Mouse (Mus musculus): ENCODE results near the gene Mettl7a1. TPM values are rescaled to one million over a fixed set of nuclear protein-coding genes. Genes with fewer than 3 reads are reported as not detected.

Gene Mettl7a1
- total and polyA plus RNA-seq, 3 experiments, result 17.3 to 34.4 TPM; not detected in 1

DNA sequence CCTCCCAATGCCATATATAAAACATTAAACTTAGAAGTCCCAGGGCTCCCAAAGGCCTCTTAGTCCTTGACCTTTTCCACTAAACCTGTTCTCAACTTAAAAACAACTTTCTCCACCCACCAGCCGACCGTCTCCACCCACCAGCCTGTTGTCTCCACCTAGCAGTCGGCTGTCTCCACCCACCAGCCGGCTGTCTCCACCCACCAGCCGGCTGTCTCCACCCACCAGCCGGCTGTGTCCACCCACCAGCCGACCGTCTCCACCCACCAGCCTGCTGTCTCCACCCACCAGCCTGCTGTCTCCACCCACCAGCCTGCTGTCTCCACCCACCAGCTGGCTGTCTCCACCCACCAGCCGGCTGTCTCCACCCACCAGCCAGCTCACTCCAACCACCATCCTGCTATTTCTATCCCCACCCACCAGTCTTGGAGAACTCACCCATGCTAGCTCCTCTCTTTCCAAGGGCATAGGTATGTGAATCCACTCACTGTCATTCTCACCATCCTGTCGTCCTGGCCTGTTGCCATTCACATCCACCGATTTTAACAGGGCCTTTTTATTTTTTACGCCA lies 20.2 kb downstream of the Mettl7a1 start:
- H3K9me3 ChIP-seq (replicated peaks; ENCODE audit: insufficient read depth, low read length), result no peaks in the 10 kb centered on the region
- no peak overlapping the region for H3K9ac ChIP-seq (ENCODE audit: control insufficient read depth, low read depth, low read length, poor library complexity, severe bottlenecking)
- no peaks in the 10 kb centered on the region for H3K27me3 ChIP-seq (ENCODE audit: control insufficient read depth in 1 of 2, insufficient read depth in 2 of 2, low read length in 2 of 2)
- peaks cover 0 to 10% of the 10 kb centered on the region in 2 experiments; a peak in 2 of 4 replicates for H3K4me1 ChIP-seq (ENCODE audit: control insufficient read depth in 1 of 2, insufficient read depth in 2 of 2, low read length in 2 of 2)
- TF ChIP-seq MAFK (IDR thresholded peaks at IDR 0.05; ENCODE audit: borderline replicate concordance, low read depth, low read length), result no peak
- TF ChIP-seq MYC (IDR thresholded peaks at IDR 0.05; ENCODE audit: low read depth, low read length), result no peak
- no peak for TF ChIP-seq EP300 (IDR thresholded peaks at IDR 0.05; ENCODE audit: low read depth in 1 of 2, low read length in 2 of 2)
- no peak for TF ChIP-seq NRF1 (IDR thresholded peaks at IDR 0.05; ENCODE audit: insufficient read depth, low read depth, low read length, poor library complexity, severe bottlenecking)
- peak; percentile 35; the same call in 1 of the 2 replicates for TF ChIP-seq TCF12 (IDR thresholded peaks at IDR 0.05; ENCODE audit: low read depth, low read length)
- TF ChIP-seq SMC3 (IDR thresholded peaks at IDR 0.05; ENCODE audit: low read depth, low read length), result no peak
- TF ChIP-seq MYB (IDR thresholded peaks at IDR 0.05; ENCODE audit: low read depth, low read length), result no peak
- TF ChIP-seq UBTF (IDR thresholded peaks at IDR 0.05; ENCODE audit: borderline replicate concordance, insufficient read depth, low read depth, low read length), result peak; percentile 92; the same call in 1 of the 2 replicates
- no peak for TF ChIP-seq USF1 (IDR thresholded peaks at IDR 0.05; ENCODE audit: low read depth, low read length)
- TF ChIP-seq TAL1 (IDR thresholded peaks at IDR 0.05; ENCODE audit: low read length), result no peak
- no peak for TF ChIP-seq GATA1 (IDR thresholded peaks at IDR 0.05; ENCODE audit: low read depth, low read length)
- peak; percentile 51 for TF ChIP-seq CHD2 (IDR thresholded peaks at IDR 0.05; ENCODE audit: low read length)
- no peak for TF ChIP-seq BHLHE40 (IDR thresholded peaks at IDR 0.05; ENCODE audit: borderline replicate concordance, low read depth, low read length)
- no peak for TF ChIP-seq ZNF384 (IDR thresholded peaks at IDR 0.05; ENCODE audit: low read depth, low read length)
- no peak for TF ChIP-seq MAZ (IDR thresholded peaks at IDR 0.05; ENCODE audit: low read depth, low read length)
- no peak for TF ChIP-seq POLR2A (IDR thresholded peaks at IDR 0.05; ENCODE audit: control insufficient read depth in 1 of 2, insufficient read depth in 1 of 2, low read depth in 1 of 2, low read length in 2 of 2, poor library complexity in 1 of 2)
- TF ChIP-seq KAT2A (conservative IDR thresholded peaks at IDR 0.05; ENCODE audit: low read depth, low read length), result no peak
- H3K4me3 ChIP-seq (ENCODE audit: control insufficient read depth in 1 of 2, insufficient read depth in 1 of 2, low read depth in 2 of 2, low read length in 2 of 2), result no peak overlapping the region
- peak; percentile 80 for DNase-seq (ENCODE audit: low read depth, low spot score)
- no peak overlapping the region for H3K27ac ChIP-seq (ENCODE audit: control insufficient read depth, low read depth, low read length)
- no peaks in the 10 kb centered on the region for H3K79me2 ChIP-seq (ENCODE audit: control insufficient read depth, insufficient read depth, low read length, poor library complexity)
- H3K36me3 ChIP-seq (ENCODE audit: control insufficient read depth in 1 of 2, insufficient read depth in 2 of 2, low read length in 2 of 2), result peaks cover 0 to 4% of the 10 kb centered on the region in 2 experiments; a peak in 2 of 4 replicates

DNA sequence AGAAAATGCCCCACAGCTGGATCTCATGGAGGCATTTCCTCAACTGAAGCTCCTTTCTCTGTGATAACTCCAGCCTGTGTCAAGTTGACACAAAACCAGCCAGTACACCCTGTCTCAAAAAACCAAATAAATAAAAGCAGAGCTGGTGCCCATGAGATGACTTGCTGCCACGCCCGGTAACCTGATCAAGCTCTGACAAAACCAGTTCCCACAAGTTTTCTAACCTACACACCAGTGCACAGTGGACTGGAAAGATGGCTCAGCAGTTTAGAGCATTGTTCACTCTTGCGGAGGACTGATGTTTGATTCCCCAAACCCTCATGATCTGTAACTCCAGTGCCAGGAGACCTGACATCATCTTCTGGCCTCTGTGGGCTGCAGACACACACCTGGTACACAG lies 21.3 kb downstream of the Mettl7a1 start:
- Histone ChIP-seq H3K27me3 (ENCODE audit: control insufficient read depth in 1 of 2, insufficient read depth in 2 of 2, low read length in 2 of 2) (no peaks in the 10 kb centered on the region), H3K4me3 (ENCODE audit: control insufficient read depth in 1 of 2, insufficient read depth in 1 of 2, low read depth in 2 of 2, low read length in 2 of 2) (no peak overlapping the region), H3K4me1 (ENCODE audit: control insufficient read depth in 1 of 2, insufficient read depth in 2 of 2, low read length in 2 of 2) (peaks cover 0 to 10% of the 10 kb centered on the region in 2 experiments; a peak in 2 of 4 replicates), H3K79me2 (ENCODE audit: control insufficient read depth, insufficient read depth, low read length, poor library complexity) (no peaks in the 10 kb centered on the region), H3K9me3 (replicated peaks; ENCODE audit: insufficient read depth, low read length) (no peaks in the 10 kb centered on the region), H3K9ac (ENCODE audit: control insufficient read depth, low read depth, low read length, poor library complexity, severe bottlenecking) (no peak overlapping the region), H3K27ac (ENCODE audit: control insufficient read depth, low read depth, low read length) (no peak overlapping the region), H3K36me3 (ENCODE audit: control insufficient read depth in 1 of 2, insufficient read depth in 2 of 2, low read length in 2 of 2) (peaks cover 0 to 4% of the 10 kb centered on the region in 2 experiments; a peak in 2 of 4 replicates)
- DNase-seq (ENCODE audit: low read depth, low spot score), result peak; percentile 49
- TF ChIP-seq NELFE (IDR thresholded peaks at IDR 0.05; ENCODE audit: low read depth, low read length) (no peak), NRF1 (IDR thresholded peaks at IDR 0.05; ENCODE audit: insufficient read depth, low read depth, low read length, poor library complexity, severe bottlenecking) (no peak), POLR2AphosphoS2 (IDR thresholded peaks at IDR 0.05; ENCODE audit: low read length) (no peak), ZKSCAN1 (IDR thresholded peaks at IDR 0.05; ENCODE audit: low read depth, low read length) (no peak), MYB (IDR thresholded peaks at IDR 0.05; ENCODE audit: low read depth, low read length) (no peak), MAX (IDR thresholded peaks at IDR 0.05; ENCODE audit: low read length) (no peak), JUND (IDR thresholded peaks at IDR 0.05; ENCODE audit: low read depth, low read length) (no peak), BHLHE40 (IDR thresholded peaks at IDR 0.05; ENCODE audit: borderline replicate concordance, low read depth, low read length) (no peak), EP300 (IDR thresholded peaks at IDR 0.05; ENCODE audit: low read depth in 1 of 2, low read length in 2 of 2) (no peak), TBP (IDR thresholded peaks at IDR 0.05; ENCODE audit: low read depth, low read length) (no peak), USF2 (IDR thresholded peaks at IDR 0.05; ENCODE audit: borderline replicate concordance in 1 of 2, insufficient read depth in 1 of 2, low read depth in 1 of 2, low read length in 2 of 2) (no peak), SIN3A (IDR thresholded peaks at IDR 0.05; ENCODE audit: low read length) (no peak)

All from MEL (cell line).